Mouse (Mus musculus): ENCODE results near the gene Atl3.

GRCm38 (mm10) chr19:7502432-7502831, 8.6 kb downstream of the Atl3 start:
- TF ChIP-seq CTCF (IDR thresholded peaks at IDR 0.05; ENCODE audit: low read depth) (no peak), EP300 (IDR thresholded peaks at IDR 0.05; ENCODE audit: low read depth) (no peak)
